22 mouse cellular contexts compared by ENCODE assay signal in genomic region chr10:117841765-117842164, GRCm38 (mm10). TPM values are rescaled to one million over a fixed set of nuclear protein-coding genes. Genes with fewer than 3 reads are reported as not detected.
DNase-seq lines count a peak whose midpoint lies in the region; ATAC-seq lines count a peak whose summit lies in the region.
"Had no signal": no experiment of that assay in that cellular context is flagged by ENCODE, and none has a peak within 500 bp of the region (broad histone marks: within the 10 kb centered on the region; RNA-seq: fewer than 3 reads in every experiment).

No protein-coding gene starts in this region.

- no peaks in the 10 kb centered on the region for H3K9me3 ChIP-seq in liver, embryonic 12.5 days (replicated peaks)
- no peaks in the 10 kb centered on the region for H3K9me3 ChIP-seq in liver, embryonic 11.5 days (ENCODE audit: control insufficient read depth, low read length)
- H3K9me3 ChIP-seq: embryonic facial prominence, embryonic 13.5 days; embryonic facial prominence, embryonic 15.5 days; forebrain, embryonic 10.5 days; forebrain, embryonic 12.5 days had no signal

- no peak overlapping the region for H3K27ac ChIP-seq in liver, embryonic 12.5 days
- no peak overlapping the region for H3K27ac ChIP-seq in liver, embryonic 11.5 days (ENCODE audit: low read depth, low read length)
- H3K27ac ChIP-seq in macrophage, result peak overlapping the region; percentile 15; the same call in 1 of the 2 replicates
- H3K27ac ChIP-seq: embryonic facial prominence, embryonic 13.5 days; embryonic facial prominence, embryonic 15.5 days; forebrain, embryonic 10.5 days; forebrain, embryonic 12.5 days had no signal

- ATAC-seq in liver, embryonic 12.5 days, result no peak
- ATAC-seq in liver, embryonic 11.5 days (replicated peaks; ENCODE audit: low FRiP score), result no peak
- ATAC-seq: forebrain, embryonic 14.5 days had no signal

- H3K4me2 ChIP-seq in liver, embryonic 12.5 days, result no peak overlapping the region
- H3K4me2 ChIP-seq in liver, embryonic 11.5 days, result no peak overlapping the region
- H3K4me2 ChIP-seq: embryonic facial prominence, embryonic 13.5 days; embryonic facial prominence, embryonic 15.5 days; forebrain, embryonic 12.5 days had no signal

- no peaks in the 10 kb centered on the region for H3K36me3 ChIP-seq in liver, embryonic 12.5 days
- no peaks in the 10 kb centered on the region for H3K36me3 ChIP-seq in liver, embryonic 11.5 days (ENCODE audit: control insufficient read depth, insufficient read depth, low read length)
- no peaks in the 10 kb centered on the region for H3K36me3 ChIP-seq in macrophage (ENCODE audit: inconsistent target)
- H3K36me3 ChIP-seq: embryonic facial prominence, embryonic 13.5 days; embryonic facial prominence, embryonic 15.5 days; forebrain, embryonic 10.5 days; forebrain, embryonic 12.5 days had no signal

- peak; percentile 64 for DNase-seq in heart, adult 11 months
- DNase-seq in heart, postnatal 14 days, result no peak
- no peak for DNase-seq in liver, embryonic 11.5 days (ENCODE audit: low spot score)
- no peak for DNase-seq in left cerebral cortex, postnatal 4 days
- DNase-seq: adrenal gland, adult 2 months; adrenal gland, postnatal 10 days; adrenal gland, postnatal 25 days; cerebellum, adult 11 months; cerebellum, adult 18-20 months; cerebellum, adult 8-10 months; cerebellum, adult 9-11 months; cerebellum, postnatal 14 days; cerebellum, postnatal 36 days; embryo, embryonic 11 days had no signal

- peaks cover 76% of the 10 kb centered on the region for H3K4me1 ChIP-seq in liver, embryonic 12.5 days
- H3K4me1 ChIP-seq in liver, embryonic 11.5 days (replicated peaks; ENCODE audit: control insufficient read depth, insufficient read depth, low read length), result peaks cover 25% of the 10 kb centered on the region

- 40% methylated on average over 1 of the region's 1 CpGs for WGBS in liver, embryonic 12.5 days (ENCODE audit: insufficient replicate concordance)
- WGBS in liver, embryonic 11.5 days, result 71% methylated on average over 1 of the region's 1 CpGs
- WGBS in macrophage (ENCODE audit: missing documents), result 100% methylated on average over 1 of the region's 1 CpGs

- H3K4me3 ChIP-seq in liver, embryonic 12.5 days, result 0 out of 2 replicates have a peak overlapping the region, but pooled peaks have one; percentile 2
- no peak overlapping the region for H3K4me3 ChIP-seq in liver, embryonic 11.5 days (ENCODE audit: low read depth, low read length)
- no peak overlapping the region for H3K4me3 ChIP-seq in macrophage (ENCODE audit: inconsistent target)
- H3K4me3 ChIP-seq: embryonic facial prominence, embryonic 13.5 days; embryonic facial prominence, embryonic 15.5 days; erythroblast, embryonic 14.5 days; forebrain, embryonic 10.5 days; forebrain, embryonic 12.5 days had no signal

- H3K79me2 ChIP-seq in macrophage (ENCODE audit: inconsistent target), result peaks cover 81% of the 10 kb centered on the region

- H3K27me3 ChIP-seq in liver, embryonic 12.5 days (replicated peaks), result no peaks in the 10 kb centered on the region
- H3K27me3 ChIP-seq in liver, embryonic 11.5 days (replicated peaks; ENCODE audit: control insufficient read depth, insufficient read depth, low read length), result no peaks in the 10 kb centered on the region
- H3K27me3 ChIP-seq: embryonic facial prominence, embryonic 13.5 days; embryonic facial prominence, embryonic 15.5 days; forebrain, embryonic 12.5 days had no signal

- intact Hi-C loops in heart, postnatal 14 days (cut with DNase I), result no loop called here
- intact Hi-C loops in left cerebral cortex, postnatal 4 days (cut with DNase I), result loop anchor here (10.0 kb wide), 1 partner anchor 263 kb away; no protein-coding TSS in a partner anchor

- H3K9ac ChIP-seq in liver, embryonic 12.5 days, result no peak overlapping the region
- H3K9ac ChIP-seq in liver, embryonic 11.5 days (ENCODE audit: low read depth, low read length), result no peak overlapping the region
- H3K9ac ChIP-seq: embryonic facial prominence, embryonic 13.5 days; embryonic facial prominence, embryonic 15.5 days; forebrain, embryonic 12.5 days had no signal

RNA-seq across cellular contexts. Expression of gene Rap1b, which starts 4.1 kb away (rescaled TPM):
- 10 to 100 TPM; 68.6 to 72.2 TPM for total RNA-seq in heart, postnatal 14 days (2021)
- polyA plus RNA-seq in liver, embryonic 12.5 days (2016; fragmentation: Nextera tagmentation; extraction: Ambion mirVana), result 174 and 185 TPM in 2 replicates
- polyA plus RNA-seq in liver, embryonic 11.5 days (2014; fragmentation: Nextera tagmentation; extraction: Ambion mirVana), result 252 and 292 TPM in 2 replicates
- total RNA-seq in macrophage (2018; cell fraction: chromatin; rRNA removed), result 100 to 1,000 TPM in 25 of 26 experiments, 10 to 100 TPM in 1; 70.7 to 351 (median 212) TPM
- 100 to 1,000 TPM; 377 to 760 (median 592) TPM for total RNA-seq in macrophage (2018; cell fraction: cytosol; rRNA removed)
- 100 to 1,000 TPM; 221 to 711 (median 424) TPM for total RNA-seq in macrophage (2018; cell fraction: nucleus; rRNA removed)
- 389 to 490 TPM (median 469 TPM) in 3 replicates for polyA plus RNA-seq in macrophage (2018)
- total RNA-seq in left cerebral cortex, postnatal 4 days (2021), result 100 to 1,000 TPM in 1 of 2 experiments, 10 to 100 TPM in 1; 98.6 to 110 TPM

RNA-seq across cellular contexts. Expression of gene Nup107, which starts 49.3 kb away (rescaled TPM):
- 1 to 10 TPM; 7.8 to 9.5 TPM for total RNA-seq in heart, postnatal 14 days (2021)
- 80.3 and 81.3 TPM in 2 replicates for polyA plus RNA-seq in liver, embryonic 12.5 days (2016; fragmentation: Nextera tagmentation; extraction: Ambion mirVana)
- 102 and 120 TPM in 2 replicates for polyA plus RNA-seq in liver, embryonic 11.5 days (2014; fragmentation: Nextera tagmentation; extraction: Ambion mirVana)
- 10 to 100 TPM in 17 of 26 experiments, 1 to 10 TPM in 9; 4.5 to 32.4 (median 15.9) TPM for total RNA-seq in macrophage (2018; cell fraction: chromatin; rRNA removed)
- 10 to 100 TPM in 1 of 26 experiments, 1 to 10 TPM in 25; 2.7 to 10.6 (median 6.8) TPM for total RNA-seq in macrophage (2018; cell fraction: cytosol; rRNA removed)
- 10 to 100 TPM in 9 of 26 experiments, 1 to 10 TPM in 17; 3.0 to 32.6 (median 9.2) TPM for total RNA-seq in macrophage (2018; cell fraction: nucleus; rRNA removed)
- polyA plus RNA-seq in macrophage (2018), result 8.0 to 24.8 TPM (median 17.9 TPM) in 3 replicates
- total RNA-seq in left cerebral cortex, postnatal 4 days (2021), result 10 to 100 TPM; 23.9 to 24.4 TPM
